Mouse (Mus musculus): ENCODE data around the gene Cela2a.
A peak's percentile ranks its signal among the peaks of the same experiment; 100 is the strongest.

The Cela2a gene

DNA sequence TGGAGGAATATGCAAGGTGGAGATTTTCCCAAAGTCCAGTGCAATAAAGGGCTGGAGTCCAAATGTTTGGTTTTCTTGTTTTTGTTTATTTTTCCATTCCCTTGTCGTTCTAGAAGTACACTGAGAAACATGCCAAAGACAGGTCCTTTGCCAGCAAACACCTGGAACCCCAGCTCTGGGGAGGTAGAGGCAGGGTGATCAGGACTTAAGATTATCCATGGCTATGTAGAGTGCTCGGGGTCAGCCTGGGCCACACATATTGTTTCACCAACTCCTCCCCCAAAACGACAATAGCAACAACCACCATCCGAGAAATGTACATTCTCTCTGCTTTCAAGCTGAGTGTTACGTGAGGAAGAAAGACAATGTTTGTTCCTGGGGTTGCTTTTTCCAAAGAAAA is at the start of gene Cela2a:
TSS of gene Cela2a (minus strand) at position 101 of the 400 bp plus-strand sequence.
- no peak for DNase-seq

- no peak for DNase-seq
Measured at GRCm38 (mm10) chr4:141875481-141876108, 49.6 kb upstream of the Cela2a start.

DNA sequence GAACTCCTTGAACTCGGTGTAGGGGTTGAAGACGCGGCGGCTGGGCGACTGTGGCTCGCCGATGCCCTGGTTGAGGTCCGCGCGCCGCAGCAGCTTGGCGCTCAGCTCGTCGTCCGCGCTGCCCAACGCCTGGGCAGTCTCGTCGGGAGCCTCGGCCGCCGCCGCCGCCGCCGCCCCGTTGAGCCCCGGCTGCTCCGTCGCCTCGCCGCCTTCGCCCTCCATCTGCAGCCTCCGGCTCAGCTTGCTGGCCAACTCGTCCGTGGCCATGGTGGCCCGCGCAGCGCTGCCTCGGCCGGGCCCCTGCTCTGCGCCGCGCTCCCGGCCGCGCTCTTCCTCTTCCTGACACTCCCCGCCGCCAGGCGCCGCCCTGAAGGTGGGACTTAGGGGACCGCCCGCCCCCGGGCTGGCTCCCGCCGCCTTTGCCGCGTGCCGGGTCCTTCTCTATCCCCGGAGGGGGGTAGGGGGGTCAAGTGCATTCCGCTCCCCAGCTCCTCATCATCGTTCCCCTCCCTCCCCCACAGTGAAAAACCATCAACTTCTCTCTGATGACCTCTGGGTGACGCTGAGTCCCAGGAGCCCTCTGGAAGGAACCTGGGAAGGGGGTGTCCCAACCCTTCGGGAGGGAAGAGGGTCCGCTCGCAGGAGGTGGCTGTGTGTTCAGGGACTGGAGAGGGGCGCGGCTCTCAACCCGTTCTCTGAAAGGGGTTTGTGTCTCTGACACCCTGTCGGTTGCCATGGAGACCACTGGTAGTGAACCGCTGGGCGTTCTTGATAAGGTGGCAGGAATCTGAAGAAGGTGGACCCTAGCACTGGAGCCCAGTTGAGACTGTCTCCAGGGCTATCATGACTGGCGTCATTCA is 48.9 kb upstream of the Cela2a start, which contains the start of gene Efhd2:
TSS of gene Efhd2 (minus strand) at position 320 of the 860 bp plus-strand sequence.
- DNase-seq = peak; percentile 66 to 69

DNA sequence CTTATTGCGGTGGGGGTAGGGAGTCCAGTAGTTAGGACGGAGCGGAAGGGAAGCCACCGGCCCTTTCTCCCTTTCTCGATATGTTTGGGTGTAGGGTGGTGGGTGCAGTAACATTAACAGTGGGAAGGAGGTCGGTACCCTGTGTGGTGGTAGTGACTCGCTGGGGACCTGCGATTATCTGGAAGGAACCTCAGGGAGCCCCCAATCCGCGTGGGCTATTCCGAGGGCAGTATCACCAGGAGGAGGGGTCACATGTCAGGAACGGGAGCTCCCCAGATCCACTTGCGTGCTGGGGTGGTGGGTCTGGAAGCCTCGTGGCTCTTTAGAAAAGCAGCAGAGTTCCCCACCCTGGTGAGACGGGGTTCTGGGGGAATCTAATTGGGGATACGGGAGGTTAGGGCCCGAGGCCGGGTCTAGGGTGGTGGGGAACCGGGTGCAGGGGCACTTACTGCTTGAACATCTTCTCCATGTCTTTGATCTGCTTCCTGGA is 48.2 kb upstream of the Cela2a start:
- DNase-seq = no peak

DNA sequence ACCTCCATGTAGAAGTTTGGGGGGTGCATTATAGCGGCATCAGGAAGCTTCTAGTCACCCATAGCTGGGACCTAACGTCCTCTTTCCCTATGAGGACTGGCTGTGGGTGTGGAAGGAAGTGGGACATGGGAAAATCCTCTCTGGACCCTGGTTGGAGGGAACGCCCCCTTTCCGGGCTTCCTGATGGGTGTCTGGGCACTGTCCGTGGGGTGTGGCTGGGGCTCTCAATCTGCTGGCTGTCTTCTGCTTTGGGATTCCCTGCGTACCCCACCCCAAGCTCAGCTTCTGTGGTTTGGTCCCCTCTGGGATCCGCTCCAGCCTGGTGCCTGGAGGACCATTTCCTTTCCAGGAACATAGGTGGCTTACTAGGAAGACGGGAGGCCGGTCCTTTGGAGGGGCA is 47.0 kb upstream of the Cela2a start:
- DNase-seq = no peak

DNA sequence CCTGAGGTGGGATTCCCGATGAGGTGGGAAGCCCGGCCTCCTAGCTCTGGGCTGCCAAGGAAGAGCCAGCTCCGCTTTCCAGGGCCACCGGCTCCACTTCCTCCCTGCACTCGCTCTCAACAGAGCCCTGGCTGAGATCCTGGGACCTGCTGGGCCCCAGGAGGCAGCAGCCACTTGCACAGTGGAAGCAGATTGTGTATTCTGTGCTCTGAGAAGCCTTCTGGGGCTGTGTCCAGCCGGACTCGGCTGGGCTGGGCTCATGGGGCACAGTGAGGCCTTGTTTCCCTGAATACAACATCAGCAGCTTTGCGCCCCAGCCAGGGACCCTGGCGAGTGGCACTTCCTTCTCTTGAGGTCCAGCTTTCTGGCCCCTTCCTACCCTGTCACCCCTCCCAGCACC is 45.9 kb upstream of the Cela2a start:
- DNase-seq = no peak

GRCm38 (mm10) chr4:141871333-141871725 is 45.4 kb upstream of the Cela2a start:
- DNase-seq = no peak

DNA sequence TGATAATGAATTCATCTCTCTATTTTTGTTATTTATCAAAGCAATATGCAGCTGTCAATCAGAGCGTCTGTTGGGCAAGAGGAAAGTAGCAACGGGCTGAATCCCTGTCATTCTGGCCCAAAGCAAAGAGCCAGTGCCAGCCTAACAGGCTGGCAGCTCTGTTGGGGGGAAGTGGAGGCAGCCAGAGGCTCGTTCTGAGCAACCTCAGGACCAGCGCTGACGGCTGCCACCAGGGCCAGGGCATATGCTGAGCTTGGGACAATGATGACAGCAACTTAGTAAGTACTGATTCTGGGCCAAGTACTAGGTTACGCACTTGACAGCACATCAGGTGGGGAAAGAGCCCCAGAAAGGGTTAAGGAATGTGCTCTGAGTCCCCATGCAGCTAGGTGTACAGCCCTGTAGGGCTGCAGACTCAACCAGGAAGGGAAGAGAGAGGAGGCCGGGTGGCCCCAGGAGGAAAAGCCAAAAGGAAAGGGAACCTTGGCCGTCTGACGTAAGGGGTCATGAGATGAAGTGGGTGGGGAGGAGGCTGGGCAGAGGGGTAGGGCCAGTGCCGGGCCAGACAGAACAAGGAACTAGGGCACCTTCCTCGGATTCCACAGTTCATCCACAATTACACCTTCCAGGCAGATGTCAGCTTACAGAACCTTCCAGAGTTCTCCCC is 44.8 kb upstream of the Cela2a start:
- DNase-seq = no peak

- DNase-seq = no peak
Measured at GRCm38 (mm10) chr4:141869436-141870215, 43.7 kb upstream of the Cela2a start.

GRCm38 (mm10) chr4:141868051-141868450 is 42.1 kb upstream of the Cela2a start:
- DNase-seq = no peak

- no peak for DNase-seq
Measured at GRCm38 (mm10) chr4:141867498-141867897, 41.5 kb upstream of the Cela2a start.

- no peak for DNase-seq
Measured at GRCm38 (mm10) chr4:141866933-141867490, 41.1 kb upstream of the Cela2a start.

GRCm38 (mm10) chr4:141865600-141865999 is 39.6 kb upstream of the Cela2a start:
- no peak for DNase-seq

GRCm38 (mm10) chr4:141865006-141865405 is 39.0 kb upstream of the Cela2a start:
- no peak for DNase-seq

- no peak for DNase-seq
Measured at GRCm38 (mm10) chr4:141864506-141864905, 38.5 kb upstream of the Cela2a start.

DNA sequence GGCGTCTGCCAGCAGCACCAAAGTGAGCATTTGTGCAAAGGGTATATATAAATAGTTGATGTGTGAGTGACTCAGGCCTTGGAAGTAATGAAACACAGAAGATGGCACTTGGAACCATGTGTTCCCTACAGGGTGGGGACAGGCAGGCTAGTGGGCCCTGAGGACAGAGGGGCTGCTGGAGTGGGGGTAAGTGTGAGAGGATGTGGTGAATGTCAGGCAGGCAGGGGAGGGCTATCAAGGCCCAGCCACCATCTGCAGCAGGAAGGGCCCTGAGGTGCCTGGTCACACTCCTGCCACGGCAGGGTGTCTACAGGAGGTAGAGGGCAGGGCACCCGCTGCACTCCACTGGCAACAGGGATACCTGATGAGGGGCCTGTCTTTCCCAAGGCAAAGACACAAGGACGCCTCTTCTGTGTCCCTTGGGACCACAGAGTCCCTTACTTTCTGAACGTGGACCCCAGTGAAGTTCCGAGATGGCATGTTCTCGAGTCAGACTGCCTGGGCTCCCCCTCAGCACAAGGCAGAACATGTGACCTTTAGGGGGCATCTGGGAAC is 37.8 kb upstream of the Cela2a start:
- DNase-seq = no peak

DNA sequence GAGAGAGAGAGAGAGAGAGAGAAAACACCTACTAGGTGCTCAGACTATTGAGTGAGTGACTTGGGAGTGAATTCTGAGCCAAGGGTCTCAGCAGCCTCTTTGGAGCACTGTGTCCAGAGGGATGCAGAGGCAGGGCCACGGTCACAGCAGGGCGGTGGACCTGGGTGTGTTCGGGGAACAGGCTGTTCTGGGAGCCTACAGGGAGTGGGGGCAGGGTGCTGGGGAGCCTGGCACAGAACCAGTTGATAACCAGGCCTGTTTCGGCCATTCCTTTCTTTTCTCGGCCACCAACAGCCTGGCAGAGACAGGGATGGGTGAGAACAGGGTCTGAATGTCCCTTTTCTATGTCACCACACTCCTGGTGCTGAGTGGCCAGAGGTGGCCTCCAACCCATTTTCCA is 36.9 kb upstream of the Cela2a start:
- DNase-seq = no peak

- DNase-seq = no peak
Measured at GRCm38 (mm10) chr4:141861591-141862295, 35.8 kb upstream of the Cela2a start.

DNA sequence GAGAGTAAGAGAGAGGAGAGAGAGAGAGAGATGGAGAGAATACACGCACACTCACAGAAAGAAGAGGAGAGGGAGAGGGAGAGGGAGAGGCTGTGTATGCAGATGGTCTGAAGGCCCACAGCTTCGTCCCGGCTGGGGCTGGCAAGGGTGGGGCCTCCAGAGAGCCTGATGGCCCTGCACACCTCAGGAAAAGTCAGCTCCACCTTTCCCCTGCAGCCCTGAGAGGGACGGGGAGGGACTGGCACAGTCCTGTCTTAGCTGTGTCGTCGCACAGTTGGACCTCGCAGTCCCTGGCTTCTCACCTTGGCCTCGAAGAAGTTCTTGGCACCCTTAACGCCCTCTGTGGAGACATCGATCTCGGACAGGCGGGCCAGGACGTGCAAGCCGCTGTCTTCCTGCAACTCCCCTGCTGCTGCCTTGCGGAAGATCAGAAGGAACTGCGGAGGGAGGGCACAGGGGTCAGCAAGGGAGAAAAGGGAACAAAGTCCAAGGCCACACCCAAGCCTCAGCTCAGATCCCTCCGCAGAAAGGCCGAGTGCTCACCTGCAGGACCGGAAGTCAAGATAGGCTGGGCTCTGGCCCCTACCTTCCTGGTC is 34.4 kb upstream of the Cela2a start:
- DNase-seq = no peak

GRCm38 (mm10) chr4:141859351-141859750 is 33.4 kb upstream of the Cela2a start:
- no peak for DNase-seq

DNA sequence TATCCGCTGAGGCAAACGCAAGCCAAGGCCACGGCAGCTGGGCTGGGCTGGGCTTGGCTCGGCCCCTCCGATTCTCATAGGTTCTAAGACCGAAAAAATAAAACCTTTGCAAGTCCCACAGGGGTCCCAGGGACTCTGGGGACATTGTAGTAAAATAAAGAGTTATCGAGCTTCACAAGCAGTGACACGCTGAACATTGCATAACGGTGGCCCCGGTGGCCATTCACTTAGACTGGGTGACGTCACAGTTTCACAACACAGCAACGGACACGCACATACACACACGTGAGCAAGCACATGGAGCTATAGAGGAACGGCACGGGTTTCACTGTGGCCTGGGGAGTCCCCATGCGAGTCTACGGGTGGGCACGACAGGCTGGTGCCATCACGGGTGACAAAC is 32.5 kb upstream of the Cela2a start:
- no peak for DNase-seq

Measured in thymus, adult 18-20 months (tissue).